Mouse (Mus musculus): ENCODE data around the gene Gm3676. TPM values are rescaled to one million over a fixed set of nuclear protein-coding genes. Genes with fewer than 3 reads are reported as not detected.
A peak's percentile ranks its signal among the peaks of the same experiment; 100 is the strongest.
"Not testable (repeated sequence)": the region's sequence is repeated elsewhere in the genome, so short reads cannot be mapped to it uniquely, and the experiment has no call there.

The Gm3676 gene
- not detected for total RNA-seq (2021)

DNA sequence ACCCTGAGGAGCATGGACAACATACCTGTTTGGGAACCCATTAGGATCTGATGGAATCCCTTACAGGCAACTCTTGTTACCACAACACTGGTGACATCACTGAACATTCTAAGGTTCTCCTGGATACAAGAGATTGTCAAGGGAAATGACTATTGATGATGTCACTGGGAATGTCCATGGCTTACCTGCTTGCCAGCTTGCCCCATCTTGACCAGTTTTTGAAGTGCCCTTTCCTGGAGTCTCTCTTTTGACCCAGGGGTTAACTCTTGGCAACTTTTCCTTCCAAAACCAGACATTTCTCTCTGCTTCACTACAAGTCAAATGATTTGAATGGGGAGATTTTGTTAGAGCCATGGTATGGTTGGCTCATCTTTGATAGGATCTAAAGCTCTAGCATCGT is at the start of gene Gm3676:
Gene Gm3676 (minus strand): TSS at position 101 of the 400 bp plus-strand sequence.
- DNase-seq (ENCODE audit: low spot score in 2 of 2); intact Hi-C loops (cut with DNase I): not testable (repeated sequence)

DNA sequence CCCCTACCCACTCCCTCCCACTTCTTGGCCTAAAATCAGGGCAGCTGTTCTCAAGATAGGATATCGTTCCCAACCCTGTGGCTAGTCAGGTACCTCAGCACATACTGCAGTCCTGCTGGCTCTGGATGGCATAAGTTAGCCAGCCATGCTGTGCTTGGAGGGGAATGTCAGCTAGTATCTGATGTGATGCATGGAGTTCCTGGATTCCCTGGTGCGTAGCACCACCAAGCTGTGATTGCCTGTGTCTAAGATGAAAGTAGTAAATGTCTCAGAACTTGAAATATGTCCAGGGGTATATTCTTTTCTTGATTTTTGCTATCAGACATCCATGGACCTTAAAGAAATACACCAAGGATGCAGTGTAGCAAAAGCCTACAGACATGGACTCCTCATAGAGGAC is 1.9 kb upstream of the Gm3676 start:
- DNase-seq (ENCODE audit: low spot score in 2 of 2): peak in 1 of 2 experiments; percentile 26

DNA sequence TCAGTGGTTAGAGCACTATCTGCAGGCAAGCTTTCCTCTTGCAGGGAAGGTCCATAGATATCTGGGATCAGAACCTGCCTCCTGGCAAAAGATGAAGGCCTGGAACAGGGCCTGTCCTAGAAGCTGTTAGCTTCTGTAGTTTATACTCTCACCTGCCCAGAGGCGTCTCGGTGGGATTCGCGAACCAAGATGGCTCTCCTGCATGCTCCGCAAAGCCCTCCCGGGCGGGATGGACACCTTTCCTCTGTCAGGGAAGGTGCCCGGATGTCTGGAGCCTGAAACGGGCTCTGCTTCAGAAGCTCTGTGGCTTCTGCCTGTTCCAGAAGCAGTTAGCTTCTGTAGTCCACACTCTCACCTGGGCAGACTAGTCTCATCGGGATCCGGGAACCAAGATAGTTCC is 16.1 kb downstream of the Gm3676 start:
- DNase-seq (ENCODE audit: low spot score in 2 of 2); intact Hi-C loops (cut with DNase I): not testable (repeated sequence)

More for the DNA sequence above, 1.9 kb upstream of the Gm3676 start:
- intact Hi-C loops (cut with DNase I): not testable (repeated sequence)

DNA sequence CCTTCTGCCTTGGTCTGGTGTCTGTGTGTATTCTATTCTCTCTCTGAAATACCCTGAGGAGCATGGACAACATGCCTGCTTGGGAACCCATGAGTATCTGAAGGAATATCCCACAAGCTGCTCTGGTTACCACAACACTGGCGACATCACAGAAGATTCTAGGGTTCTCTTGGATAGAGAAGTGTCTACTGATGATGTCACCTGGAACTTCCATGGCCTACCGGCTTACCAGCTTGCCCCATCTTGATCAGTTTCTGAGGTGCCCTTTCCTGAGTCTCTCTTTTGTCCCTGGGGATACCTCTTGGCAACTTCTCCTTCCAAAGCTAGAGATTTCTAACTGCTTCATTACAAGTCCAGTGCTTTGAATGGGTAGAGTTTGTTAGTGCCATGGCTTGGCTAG is 21.8 kb downstream of the Gm3676 start, which contains the start of gene Gm3072:
Gene Gm3072 (minus strand): TSS at position 101 of the 400 bp plus-strand sequence.
- intact Hi-C loops (cut with DNase I); DNase-seq (ENCODE audit: low spot score in 2 of 2): not testable (repeated sequence)

DNA sequence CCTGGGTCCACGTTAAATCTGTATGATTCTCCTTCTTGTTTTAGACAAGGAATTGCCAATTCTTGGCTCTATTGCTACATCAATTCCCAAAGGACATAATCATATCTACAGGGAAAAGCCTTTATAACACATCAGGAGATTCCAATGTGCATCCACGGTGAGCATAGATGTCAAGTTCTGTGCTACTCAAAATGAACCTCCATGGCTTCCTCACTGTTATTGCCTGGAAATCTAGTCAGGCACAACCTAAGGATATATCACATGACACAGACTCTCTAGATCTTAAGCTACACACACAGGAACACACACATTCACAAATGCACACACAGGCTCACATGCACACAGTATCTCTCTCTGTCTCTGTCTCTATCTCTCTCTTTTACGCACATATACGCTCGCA is 23.8 kb downstream of the Gm3676 start:
- intact Hi-C loops (cut with DNase I); DNase-seq (ENCODE audit: low spot score in 2 of 2): not testable (repeated sequence)

DNA sequence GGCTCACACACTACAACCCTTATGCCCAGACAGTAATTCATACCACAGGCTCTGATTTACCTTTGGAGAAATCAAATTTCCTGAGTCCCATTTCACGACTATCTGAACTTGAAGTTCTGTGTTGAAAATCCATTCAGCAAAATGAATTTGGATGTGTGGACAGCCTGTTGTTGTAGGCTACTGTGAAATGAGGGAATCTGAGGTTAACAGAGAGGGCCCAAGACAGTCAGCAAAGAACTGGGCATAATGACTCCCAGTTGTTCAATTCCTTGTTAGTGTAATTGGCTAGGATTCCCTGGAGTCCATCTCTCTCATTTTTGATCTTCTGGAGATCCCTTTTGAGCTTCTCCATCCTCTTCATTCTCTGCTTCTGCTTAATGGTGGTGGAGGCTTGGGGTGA is 35.6 kb downstream of the Gm3676 start:
- intact Hi-C loops (cut with DNase I): not testable (repeated sequence)
- DNase-seq (ENCODE audit: low spot score in 2 of 2): peak; percentile 5 to 16

DNA sequence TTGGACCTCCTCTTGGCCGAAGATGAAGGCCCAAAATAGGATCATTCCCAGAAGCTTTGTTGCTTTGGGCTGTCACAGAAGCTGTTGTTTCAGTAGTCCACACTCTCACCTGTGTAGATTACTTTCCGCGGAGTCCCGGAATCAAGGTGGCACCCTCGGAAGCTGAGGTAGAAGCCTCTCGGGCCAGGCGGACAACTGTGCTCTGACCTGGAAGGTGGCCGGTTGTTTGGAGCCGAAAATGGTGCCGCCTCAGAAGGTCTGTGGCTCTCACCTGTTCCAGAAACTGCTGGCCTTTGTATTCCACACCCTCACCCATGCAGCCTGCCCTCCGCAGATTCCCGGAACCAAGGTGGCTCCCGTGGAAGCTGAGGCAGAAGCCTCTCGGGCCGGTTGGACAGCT is 45.4 kb downstream of the Gm3676 start:
- DNase-seq (ENCODE audit: low spot score in 2 of 2); intact Hi-C loops (cut with DNase I): not testable (repeated sequence)

Other genes starting within 250 kb of the Gm3676 start
- gene Gm6482, start 238.2 kb downstream of the Gm3676 start, total RNA-seq (2021): not detected
- gene Gm7954, start 193.0 kb downstream of the Gm3676 start, total RNA-seq (2021): not detected
- not detected for gene Gm3486, start 157.0 kb downstream of the Gm3676 start, total RNA-seq (2021)
- gene Gm7970, start 90.9 kb downstream of the Gm3676 start, total RNA-seq (2021): not detected
- under 1 TPM; 0.37 to 0.94 TPM for gene 1700049E17Rik2, start 73.3 kb downstream of the Gm3676 start, total RNA-seq (2021)
- gene Gm3072, start 21.9 kb downstream of the Gm3676 start, total RNA-seq (2021): not detected
- not detected for gene Gm8068, start 55.4 kb upstream of the Gm3676 start, total RNA-seq (2021)
- gene Gm7929, start 104.1 kb upstream of the Gm3676 start, total RNA-seq (2021): not detected
- not detected for gene Gm47189, start 126.0 kb upstream of the Gm3676 start, total RNA-seq (2021)